Mouse (Mus musculus) liver, postnatal 0 days (tissue): Measurements from ENCODE around the gene Zc3h18. TPM values are rescaled to one million over a fixed set of nuclear protein-coding genes. Genes with fewer than 3 reads are reported as not detected.

Experiments used
- ATAC-seq: fragments of 200-750 bp; cut with Nextera tagmentation; 2 replicates; pipeline ENCODE4 v1.8.0; 2017; ENCODE audit warnings: mild to moderate bottlenecking, moderate library complexity
- DNase-seq: peaks from one replicate; pipeline ENCODE4 v3.0.0-alpha.2; 2016
- H3K27ac ChIP-seq: fragments of 300-500 bp; sonication (generic); 2 replicates; pipeline ENCODE4 v1.5.1; 2014; ENCODE audit warnings: antibody characterized with exemption, moderate library complexity, mild to moderate bottlenecking, low read depth
- H3K27me3 ChIP-seq: fragments of 300-500 bp; sonication (generic); 2 replicates; pipeline ENCODE4 v1.6.1; 2014; ENCODE audit warnings: low read length, control low read depth, mixed read lengths; ENCODE audit not compliant: insufficient read depth
- H3K36me3 ChIP-seq: fragments of 300-500 bp; sonication (generic); replicated peaks from 2 replicates; pipeline ENCODE4 v1.6.1; 2014; ENCODE audit warnings: mild to moderate bottlenecking, control low read depth, low read length, moderate library complexity, mixed read lengths; ENCODE audit not compliant: insufficient read depth
- H3K4me1 ChIP-seq: fragments of 300-500 bp; sonication (generic); 2 replicates; pipeline ENCODE4 v1.6.1; 2014; ENCODE audit warnings: antibody characterized with exemption, mild to moderate bottlenecking, control low read depth; ENCODE audit not compliant: insufficient read depth
- H3K4me2 ChIP-seq: fragments of 300-500 bp; sonication (generic); 2 replicates; pipeline ENCODE4 v1.6.1; 2014; ENCODE audit warnings: low read depth, mild to moderate bottlenecking, low read length, moderate library complexity, mixed read lengths
- H3K4me3 ChIP-seq: fragments of 300-500 bp; sonication (generic); 2 replicates; pipeline ENCODE4 v1.5.1; 2014; ENCODE audit warnings: low read depth, low read length
- H3K9ac ChIP-seq: fragments of 300-500 bp; sonication (generic); replicated peaks from 2 replicates; pipeline ENCODE4 v1.6.1; 2014; ENCODE audit warnings: mild to moderate bottlenecking, moderate library complexity
- H3K9me3 ChIP-seq: fragments of 300-500 bp; sonication (generic); 2 replicates; pipeline ENCODE4 v1.6.1; 2016; ENCODE audit warnings: mild to moderate bottlenecking, control low read depth, low read length, mixed read lengths
- CTCF ChIP-seq: sonication (generic); IDR thresholded peaks from 2 replicates; pipeline ENCODE4 v1.5.1; 2016; ENCODE audit warnings: antibody characterized with exemption, low read depth
- EP300 ChIP-seq: IDR thresholded peaks from 2 replicates; pipeline ENCODE4 v1.6.1; 2016; ENCODE audit warnings: antibody characterized with exemption, low read depth, mild to moderate bottlenecking
- WGBS: fragments of 180-500 bp; shearing (Covaris S2); extraction: QIAGEN DNeasy Blood & Tissue Kit; methylation state at CpG from one replicate; pipeline ENCODE4 v1.1.7; 2014; ENCODE audit not compliant: insufficient replicate concordance; 5-methylcytosine and 5-hydroxymethylcytosine counted together
- polyA plus RNA-seq: library from polyadenylated mRNA; unstranded; fragments of >200 nt; fragmentation: Nextera tagmentation; extraction: Ambion mirVana; gene quantifications from 2 replicates; pipeline ENCODE4 v1.2.1, GENCODE M21; 2015

Gene Zc3h18
- polyA plus RNA-seq, 1 experiment from 2014 or later = 15.6 TPM

DNA sequence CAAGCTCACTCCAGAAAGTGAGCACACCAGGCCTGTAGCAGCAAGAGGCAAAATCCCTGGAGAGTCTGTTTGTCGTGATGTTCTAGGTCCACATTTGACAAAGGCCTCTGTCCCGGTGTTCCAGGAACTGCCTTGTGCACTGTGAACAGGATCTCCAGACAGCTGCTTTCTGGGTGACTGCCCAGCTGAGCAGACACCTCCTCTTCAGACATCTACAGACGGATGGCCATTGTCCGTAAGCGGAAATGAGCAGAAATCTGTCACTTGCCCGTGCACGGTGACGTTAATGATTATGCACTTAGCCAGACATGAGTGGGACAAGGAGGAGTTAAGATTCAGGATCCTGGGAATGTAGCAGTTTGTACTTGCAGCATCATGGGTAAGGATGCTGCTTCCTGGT is 22.3 kb upstream of the Zc3h18 start:
- peaks cover 15% of the 10 kb centered on the region for H3K4me1 ChIP-seq
- no peak for TF ChIP-seq CTCF
- no peak for TF ChIP-seq EP300
- H3K27ac ChIP-seq = no peak overlapping the region
- no peak overlapping the region for H3K9ac ChIP-seq
- no peaks in the 10 kb centered on the region for H3K9me3 ChIP-seq
- DNase-seq (no peak), ATAC-seq (no peak)
- H3K4me3 ChIP-seq = no peak overlapping the region
- no peaks in the 10 kb centered on the region for H3K36me3 ChIP-seq
- no peak overlapping the region for H3K4me2 ChIP-seq
- WGBS = 81% methylated on average over 8 of the region's 8 CpGs
- no peaks in the 10 kb centered on the region for H3K27me3 ChIP-seq

DNA sequence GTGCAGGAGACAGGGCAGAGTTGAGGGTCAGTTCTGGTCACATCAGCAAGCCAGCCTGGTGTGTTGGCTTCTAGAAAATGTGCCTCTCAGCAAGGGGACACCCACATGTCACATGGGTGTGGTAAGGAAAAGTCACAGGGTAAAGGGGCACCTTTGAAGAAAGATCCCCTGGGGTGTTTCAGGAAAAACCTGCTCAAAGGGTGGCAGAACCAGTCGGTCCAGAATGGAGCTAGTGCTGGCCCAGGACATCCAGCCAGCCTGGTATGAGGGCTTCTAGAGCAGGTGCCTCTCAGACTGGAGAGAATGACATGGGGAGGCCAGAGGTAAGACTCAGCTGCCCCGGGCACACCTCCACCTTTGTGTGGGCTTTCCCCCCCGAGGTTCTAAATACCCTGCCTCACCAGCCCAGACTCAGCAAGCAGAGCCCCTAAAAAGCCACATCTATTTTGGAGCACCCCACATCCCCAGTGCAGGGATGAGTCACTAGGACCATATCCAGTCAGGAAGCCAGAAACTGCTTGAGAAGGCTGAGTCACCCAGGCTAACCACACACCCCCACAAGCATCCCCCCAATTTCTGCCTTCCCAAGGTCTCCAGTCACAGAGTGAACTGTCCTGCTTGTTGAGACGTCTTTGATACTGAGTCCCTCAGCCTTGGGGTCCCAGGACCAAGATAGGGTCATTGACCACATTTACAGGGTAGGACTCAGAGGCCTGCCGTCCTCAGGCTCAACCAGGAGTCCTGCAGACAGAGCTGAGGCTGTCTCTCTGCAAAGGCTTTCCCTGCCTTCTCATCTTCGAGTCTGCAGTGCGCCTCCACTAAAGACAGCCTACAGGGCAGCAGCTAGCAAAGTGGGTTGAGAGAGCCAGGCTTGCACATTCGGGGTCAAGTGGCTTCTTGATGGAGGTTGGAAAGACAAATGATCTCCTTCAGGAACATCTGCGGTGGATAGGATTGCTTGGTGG is 20.5 kb upstream of the Zc3h18 start:
- Histone ChIP-seq H3K4me1 (peaks cover 3% of the 10 kb centered on the region; the same call in 1 of the 2 replicates), H3K4me3 (no peak overlapping the region), H3K36me3 (no peaks in the 10 kb centered on the region), H3K9ac (no peak overlapping the region), H3K9me3 (no peaks in the 10 kb centered on the region), H3K27me3 (no peaks in the 10 kb centered on the region), H3K27ac (no peak overlapping the region), H3K4me2 (no peak overlapping the region)
- TF ChIP-seq EP300 = no peak
- TF ChIP-seq CTCF = no peak
- 57% methylated on average over 9 of the region's 9 CpGs for WGBS
- DNase-seq = no peak
- ATAC-seq = no peak

DNA sequence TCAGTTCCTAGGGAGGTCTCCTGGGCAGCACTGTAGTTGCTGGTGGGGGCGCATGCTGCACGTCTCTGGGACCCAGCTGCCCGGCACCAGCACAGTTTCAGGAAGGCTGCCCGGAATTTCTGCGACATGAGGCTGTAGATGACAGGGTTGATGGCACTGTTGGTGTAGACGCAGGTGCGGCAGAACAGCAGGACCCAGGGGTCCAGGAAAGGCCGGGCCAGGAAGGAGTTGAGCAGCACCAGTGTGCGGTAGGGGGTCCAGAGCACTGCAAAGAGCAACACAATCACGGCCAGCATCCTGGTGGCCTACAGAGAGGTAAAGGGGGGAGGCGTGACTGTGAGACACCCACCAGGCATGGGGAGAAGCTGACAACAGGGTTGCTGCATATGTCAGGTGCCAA is 19.2 kb upstream of the Zc3h18 start:
- Histone ChIP-seq H3K36me3 (no peaks in the 10 kb centered on the region), H3K4me2 (no peak overlapping the region), H3K27me3 (no peaks in the 10 kb centered on the region), H3K27ac (no peak overlapping the region), H3K9me3 (no peaks in the 10 kb centered on the region), H3K4me3 (no peak overlapping the region), H3K9ac (no peak overlapping the region), H3K4me1 (no peaks in the 10 kb centered on the region)
- ATAC-seq (no peak), DNase-seq (no peak)
- TF ChIP-seq CTCF = no peak
- TF ChIP-seq EP300 = no peak
- WGBS = 70% methylated on average over 11 of the region's 11 CpGs

DNA sequence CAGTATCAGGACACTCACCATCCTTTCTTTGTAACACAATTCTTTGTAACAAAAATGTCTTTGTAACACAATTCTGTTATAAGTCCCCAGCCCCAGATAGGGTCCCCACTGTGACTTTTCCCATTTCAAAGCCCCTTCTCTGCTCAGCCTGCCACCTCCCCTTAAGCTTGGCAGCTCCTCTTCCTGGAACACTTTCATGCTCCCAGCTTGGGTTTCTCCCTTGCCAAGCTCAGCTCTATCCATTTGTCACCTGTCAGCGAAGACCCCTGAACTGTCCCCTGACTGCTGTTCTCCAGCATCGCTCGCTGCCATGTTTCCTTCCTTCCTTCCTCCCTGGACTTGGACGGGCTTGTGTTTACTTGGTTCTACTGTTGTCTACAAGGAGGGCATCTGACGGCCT is 18.8 kb upstream of the Zc3h18 start:
- Histone ChIP-seq H3K36me3 (no peaks in the 10 kb centered on the region), H3K9ac (no peak overlapping the region), H3K9me3 (no peaks in the 10 kb centered on the region), H3K4me3 (no peak overlapping the region), H3K4me1 (no peaks in the 10 kb centered on the region), H3K27ac (no peak overlapping the region), H3K4me2 (no peak overlapping the region), H3K27me3 (no peaks in the 10 kb centered on the region)
- DNase-seq (no peak), ATAC-seq (no peak)
- no peak for TF ChIP-seq CTCF
- TF ChIP-seq EP300 = no peak
- 54% methylated on average over 5 of the region's 5 CpGs for WGBS

DNA sequence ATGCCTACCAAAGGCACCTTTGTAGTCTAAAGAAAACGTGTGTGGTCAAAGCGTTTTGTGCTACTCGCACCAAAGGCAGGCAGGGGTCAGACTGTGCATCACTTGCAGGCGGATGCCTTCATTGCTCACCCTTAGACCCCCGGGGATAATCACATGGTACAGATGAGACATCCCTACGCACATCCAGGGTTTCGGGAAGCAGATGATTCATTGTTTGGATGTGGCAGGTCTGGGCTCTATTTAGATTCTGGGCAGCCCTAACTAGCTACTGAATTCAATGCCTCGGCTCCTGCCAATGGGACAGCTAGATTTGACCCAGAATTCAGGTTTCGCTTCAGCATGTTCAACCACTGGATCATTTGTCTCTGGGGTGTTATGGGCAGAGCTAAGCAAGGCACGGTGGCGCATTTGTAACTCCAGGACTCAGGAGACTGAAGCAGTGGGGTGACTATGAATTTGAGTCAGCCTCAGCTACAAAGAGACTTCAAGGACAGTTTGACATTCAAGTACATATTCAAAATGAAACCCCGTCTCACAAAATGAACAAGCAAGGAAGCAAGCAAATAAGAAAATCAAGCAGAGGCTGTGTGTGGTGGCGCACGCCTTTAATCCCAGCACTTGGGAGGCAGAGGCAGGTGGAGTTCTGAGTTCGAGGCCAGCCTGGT is 17.2 kb upstream of the Zc3h18 start:
- Histone ChIP-seq H3K9ac (no peak overlapping the region), H3K4me1 (no peaks in the 10 kb centered on the region), H3K4me2 (no peak overlapping the region), H3K27ac (no peak overlapping the region), H3K4me3 (no peak overlapping the region), H3K36me3 (no peaks in the 10 kb centered on the region), H3K9me3 (no peaks in the 10 kb centered on the region), H3K27me3 (no peaks in the 10 kb centered on the region)
- TF ChIP-seq EP300 (no peak), CTCF (no peak)
- no peak for ATAC-seq
- DNase-seq = no peak
- WGBS = 77% methylated on average over 15 of the region's 15 CpGs

DNA sequence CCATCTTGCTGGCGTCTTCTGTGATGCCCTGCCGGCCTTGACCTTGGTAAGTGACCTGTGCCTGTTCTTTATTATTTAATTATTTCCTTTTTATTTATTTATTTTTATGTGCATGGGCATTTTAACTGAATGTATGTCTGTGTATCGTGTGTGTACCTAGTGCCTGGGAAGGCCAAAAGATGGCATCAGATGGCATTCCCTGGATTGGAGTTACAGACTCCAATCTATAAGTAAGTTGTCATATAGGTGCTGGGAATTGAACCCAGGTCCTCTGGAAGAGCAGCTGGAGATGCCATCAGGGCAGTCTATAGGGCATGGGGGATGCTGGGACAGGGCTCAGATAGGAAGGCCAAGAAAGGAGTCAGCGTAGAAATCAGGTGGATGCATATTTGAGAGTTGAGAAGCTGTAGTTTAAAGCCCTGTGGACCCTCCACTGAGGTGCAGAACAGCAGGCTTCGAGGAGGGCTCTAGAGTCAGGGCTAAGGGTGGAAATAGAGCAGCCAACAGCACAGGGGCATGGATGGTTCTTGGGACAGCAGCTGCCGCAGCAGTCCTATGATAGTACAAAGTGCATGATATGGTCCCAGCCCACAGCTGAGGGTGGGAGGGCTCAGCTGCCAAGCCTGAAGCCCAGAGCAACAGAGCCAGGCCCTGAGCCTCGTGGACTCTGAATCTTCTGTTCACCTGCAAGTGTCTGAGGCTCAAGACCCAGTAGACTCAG is 15.6 kb upstream of the Zc3h18 start, which contains the start of gene Trhr2:
TSS of gene Trhr2 (minus strand) at position 51 of the 721 bp plus-strand sequence.
- no peaks in the 10 kb centered on the region for H3K27me3 ChIP-seq
- no peak within 1 kb of the TSS for H3K4me2 ChIP-seq
- no peaks in the 10 kb centered on the region for H3K36me3 ChIP-seq
- no peak within 1 kb of the TSS for H3K9ac ChIP-seq
- H3K9me3 ChIP-seq = no peaks in the 10 kb centered on the region
- no peak within 1 kb of the TSS for H3K27ac ChIP-seq
- no peak for TF ChIP-seq CTCF
- TF ChIP-seq EP300 = no peak
- ATAC-seq (no peak), DNase-seq (no peak)
- WGBS = 73% methylated on average over 7 of the region's 7 CpGs
- no peaks in the 10 kb centered on the region for H3K4me1 ChIP-seq
- H3K4me3 ChIP-seq = no peak within 1 kb of the TSS
